ENCODE assay signal across 8 mouse cellular contexts in genomic region chr4:40851031-40851762, GRCm38 (mm10). TPM values are rescaled to one million over a fixed set of nuclear protein-coding genes. Genes with fewer than 3 reads are reported as not detected.
A peak's percentile ranks its signal among the peaks of the same experiment; 100 is the strongest.
DNase-seq lines count a peak whose midpoint lies in the region; ATAC-seq lines count a peak whose summit lies in the region.

No protein-coding gene starts in this region.

- H3K27me3 ChIP-seq in kidney, embryonic 16.5 days (ENCODE audit: insufficient read depth, low read length): no peaks in the 10 kb centered on the region
- H3K27me3 ChIP-seq in forebrain, embryonic 10.5 days (ENCODE audit: poor library complexity, severe bottlenecking): no peaks in the 10 kb centered on the region
- no peaks in the 10 kb centered on the region for H3K27me3 ChIP-seq in limb, embryonic 15.5 days
- no peaks in the 10 kb centered on the region for H3K27me3 ChIP-seq in neural tube, embryonic 13.5 days

- H3K36me3 ChIP-seq in kidney, embryonic 16.5 days (ENCODE audit: insufficient read depth, low read length): no peaks in the 10 kb centered on the region
- H3K36me3 ChIP-seq in forebrain, embryonic 10.5 days (replicated peaks): no peaks in the 10 kb centered on the region; the same call in 1 of the 2 replicates
- H3K36me3 ChIP-seq in limb, embryonic 15.5 days: no peaks in the 10 kb centered on the region
- H3K36me3 ChIP-seq in neural tube, embryonic 13.5 days: no peaks in the 10 kb centered on the region

- H3K4me1 ChIP-seq in kidney, embryonic 16.5 days (ENCODE audit: insufficient read depth, low read length): peaks cover 49% of the 10 kb centered on the region
- H3K4me1 ChIP-seq in forebrain, embryonic 10.5 days: peaks cover 41% of the 10 kb centered on the region
- peaks cover 50% of the 10 kb centered on the region for H3K4me1 ChIP-seq in limb, embryonic 15.5 days
- H3K4me1 ChIP-seq in neural tube, embryonic 13.5 days (replicated peaks): peaks cover 44% of the 10 kb centered on the region

- H3K27ac ChIP-seq in kidney, embryonic 16.5 days (ENCODE audit: low read length): peak overlapping the region; percentile 94; the same call in 1 of the 2 replicates
- no peak overlapping the region for H3K27ac ChIP-seq in forebrain, embryonic 10.5 days
- H3K27ac ChIP-seq in limb, embryonic 15.5 days: peak overlapping the region; percentile 95
- no peak overlapping the region for H3K27ac ChIP-seq in neural tube, embryonic 13.5 days (replicated peaks)

- no peak for ATAC-seq in kidney, embryonic 16.5 days (ENCODE audit: low FRiP score, low TSS enrichment)
- ATAC-seq in limb, embryonic 15.5 days (ENCODE audit: insufficient number of reproducible peaks, low FRiP score, low TSS enrichment, low read depth): no peak
- ATAC-seq in neural tube, embryonic 13.5 days (ENCODE audit: low read depth): no peak

- peak overlapping the region; percentile 84 for H3K9ac ChIP-seq in kidney, embryonic 16.5 days (replicated peaks; ENCODE audit: low read length)
- H3K9ac ChIP-seq in limb, embryonic 15.5 days: peak overlapping the region; percentile 8; the same call in 1 of the 2 replicates
- H3K9ac ChIP-seq in neural tube, embryonic 13.5 days: peak overlapping the region; percentile 86; the same call in 1 of the 2 replicates

- H3K4me3 ChIP-seq in kidney, embryonic 16.5 days (ENCODE audit: low read length): peak overlapping the region; percentile 83
- peak overlapping the region; percentile 82 for H3K4me3 ChIP-seq in forebrain, embryonic 10.5 days
- peak overlapping the region; percentile 81 for H3K4me3 ChIP-seq in limb, embryonic 15.5 days
- H3K4me3 ChIP-seq in neural tube, embryonic 13.5 days: peak overlapping the region; percentile 78

- no peak for DNase-seq in kidney, postnatal 14 days
- DNase-seq in forebrain, embryonic 10.5 days (ENCODE audit: extremely low spot score, low spot score): no peak
- DNase-seq in thymus, postnatal 4 days: no peak
- no peak for DNase-seq in gastrocnemius, postnatal 14 days
- no peak for DNase-seq in frontal cortex, postnatal 14 days (ENCODE audit: low spot score in 2 of 2)

- WGBS in kidney, embryonic 16.5 days: 60% methylated on average over 6 of the region's 6 CpGs
- WGBS in forebrain, embryonic 10.5 days: 86% methylated on average over 6 of the region's 6 CpGs
- WGBS in limb, embryonic 15.5 days: 62% methylated on average over 6 of the region's 6 CpGs
- WGBS in neural tube, embryonic 13.5 days: 88% methylated on average over 6 of the region's 6 CpGs

- H3K9me3 ChIP-seq in kidney, embryonic 16.5 days (ENCODE audit: low read length): no peaks in the 10 kb centered on the region
- H3K9me3 ChIP-seq in forebrain, embryonic 10.5 days: no peaks in the 10 kb centered on the region
- H3K9me3 ChIP-seq in limb, embryonic 15.5 days: no peaks in the 10 kb centered on the region
- H3K9me3 ChIP-seq in neural tube, embryonic 13.5 days: no peaks in the 10 kb centered on the region

- peak overlapping the region; percentile 93 for H3K4me2 ChIP-seq in kidney, embryonic 16.5 days (replicated peaks; ENCODE audit: low read depth, low read length)
- H3K4me2 ChIP-seq in limb, embryonic 15.5 days: peak overlapping the region; percentile 83
- peak overlapping the region; percentile 67 for H3K4me2 ChIP-seq in neural tube, embryonic 13.5 days

- intact Hi-C loops in gastrocnemius, postnatal 14 days (cut with DNase I; ENCODE audit: low total_unique reads): no loop called here

RNA-seq across cellular contexts. Expression of gene B4galt1, which starts 2.6 kb away (rescaled TPM):
- polyA plus RNA-seq in kidney, embryonic 16.5 days (2015; fragmentation: Nextera tagmentation; extraction: Ambion mirVana): 47.5 and 48.0 TPM in 2 replicates
- polyA plus RNA-seq in forebrain, embryonic 10.5 days (2016; fragmentation: Nextera tagmentation; extraction: Ambion mirVana): 20.1 TPM in 2 replicates
- 50.3 and 58.1 TPM in 2 replicates for polyA plus RNA-seq in limb, embryonic 15.5 days (2015; fragmentation: Nextera tagmentation; extraction: Ambion mirVana)
- polyA plus RNA-seq in neural tube, embryonic 13.5 days (2015; fragmentation: Nextera tagmentation; extraction: Ambion mirVana): 10.2 and 12.1 TPM in 2 replicates
- 10 to 100 TPM; 36.3 to 38.8 TPM for total RNA-seq in gastrocnemius, postnatal 14 days (2021)

Comparison
In these comparisons a context has a peak if more than half of its experiments do, and no peak if none do; other contexts are left out.
1. H3K27ac ChIP-seq: peak in kidney, embryonic 16.5 days (single experiment) and limb, embryonic 15.5 days (single experiment); none in forebrain, embryonic 10.5 days (single experiment) and neural tube, embryonic 13.5 days (single experiment).
2. H3K9ac ChIP-seq: peak in every context shown above with its lines; median percentile 86 in neural tube, embryonic 13.5 days; 84 in kidney, embryonic 16.5 days; 8 in limb, embryonic 15.5 days.
3. Peak in every context shown above with its lines, with median percentiles within 50 percentile points of each other: H3K4me2 ChIP-seq and H3K4me3 ChIP-seq.